Mouse (Mus musculus) cerebellum, adult 11 months (tissue): ENCODE results near the gene Cblb.
A peak's percentile ranks its signal among the peaks of the same experiment; 100 is the strongest.

ENCODE experiments used
- DNase-seq: peaks from one replicate; pipeline ENCODE4 v3.0.0; 2022

Gene Cblb

GRCm38 (mm10) chr16:52078758-52079474 is 47.9 kb downstream of the Cblb start:
- no peak for DNase-seq

- no peak for DNase-seq
Observed at GRCm38 (mm10) chr16:52079475-52079823, 48.4 kb downstream of the Cblb start.

DNA sequence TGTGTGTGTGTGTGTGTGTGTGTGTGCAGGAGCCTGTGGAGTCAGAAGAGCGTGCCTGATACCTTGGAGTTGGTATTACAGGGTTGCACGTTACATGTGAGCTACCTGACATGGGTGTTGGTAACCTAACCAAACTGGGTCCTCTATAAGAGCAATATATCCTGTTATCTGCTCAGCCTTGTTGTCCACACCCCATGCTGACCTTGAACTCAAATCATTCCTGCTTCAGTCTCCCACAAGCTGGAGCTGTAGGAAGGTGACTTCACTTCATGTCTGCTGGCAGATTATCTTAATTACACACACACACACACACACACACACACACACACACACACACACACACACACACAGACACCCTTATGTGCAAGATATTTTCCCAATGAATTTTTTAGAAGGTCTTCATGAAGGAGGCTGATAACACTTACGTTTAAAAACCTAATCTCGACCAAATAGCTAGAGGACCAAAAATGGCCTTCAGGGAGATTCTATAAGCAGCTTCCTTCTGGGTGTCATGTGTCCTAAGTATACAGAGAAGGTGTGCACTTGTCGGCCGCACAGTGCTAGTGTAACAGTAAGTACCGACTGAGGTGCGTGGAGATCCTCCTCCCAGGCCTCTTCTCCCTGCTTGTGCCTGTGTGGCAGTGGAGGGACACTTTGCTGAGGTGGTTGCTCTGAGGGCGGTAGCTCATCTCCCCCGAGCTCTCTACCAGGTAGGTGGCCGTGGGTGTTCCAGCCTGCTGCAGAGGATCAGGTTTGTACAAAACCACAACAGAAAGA is 49.8 kb downstream of the Cblb start:
- no peak for DNase-seq

DNA sequence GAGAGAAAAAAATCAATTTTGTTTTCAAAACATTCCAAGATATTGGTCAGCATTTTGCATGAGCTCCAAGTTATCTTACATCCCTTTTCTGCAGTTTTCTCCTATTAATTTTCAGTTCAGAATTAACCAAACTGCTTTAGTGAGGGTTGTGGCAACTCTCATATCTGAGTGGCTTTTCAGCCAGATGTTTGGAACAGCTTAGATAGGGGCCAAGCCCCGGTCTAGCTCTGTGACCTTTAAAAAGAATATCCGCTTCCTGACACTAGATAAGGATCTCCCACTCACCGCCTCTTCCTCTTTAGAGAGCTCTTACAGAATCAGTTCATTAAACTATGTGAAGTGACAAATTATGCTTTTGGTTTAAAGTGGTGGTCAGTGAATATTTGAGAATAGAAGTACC is 50.7 kb downstream of the Cblb start:
- DNase-seq, result no peak

DNA sequence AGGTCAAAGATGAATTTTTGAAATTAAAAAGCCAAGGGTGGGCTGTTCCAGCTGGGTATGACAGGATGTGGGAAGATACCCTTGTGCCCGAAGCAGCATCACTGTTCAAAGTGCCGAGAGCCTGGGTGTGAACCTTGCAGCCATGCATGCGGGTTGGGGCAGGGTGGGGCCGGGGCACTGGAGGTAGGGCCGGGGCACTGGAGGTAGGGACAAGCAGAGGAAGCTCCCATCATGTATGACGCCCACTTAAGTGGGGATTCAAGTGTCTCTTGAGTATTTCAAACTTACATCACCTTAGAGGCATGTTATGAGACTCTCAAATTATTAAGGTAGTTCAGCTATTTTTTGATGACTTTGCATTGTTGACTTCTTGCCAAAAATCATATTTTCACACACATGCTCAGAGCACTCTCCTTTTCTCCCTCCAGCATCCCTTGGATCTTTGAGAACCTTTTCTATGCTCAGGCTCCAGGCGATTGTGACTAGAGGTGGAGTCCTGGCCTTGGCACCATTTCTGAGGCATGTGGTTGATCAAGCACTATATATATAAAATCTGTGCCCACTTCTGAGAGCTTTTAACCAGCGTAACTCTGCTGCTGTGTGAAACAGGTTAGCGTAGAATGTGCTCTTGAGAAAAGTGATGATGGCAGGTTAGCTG is 55.9 kb downstream of the Cblb start:
- no peak for DNase-seq

DNA sequence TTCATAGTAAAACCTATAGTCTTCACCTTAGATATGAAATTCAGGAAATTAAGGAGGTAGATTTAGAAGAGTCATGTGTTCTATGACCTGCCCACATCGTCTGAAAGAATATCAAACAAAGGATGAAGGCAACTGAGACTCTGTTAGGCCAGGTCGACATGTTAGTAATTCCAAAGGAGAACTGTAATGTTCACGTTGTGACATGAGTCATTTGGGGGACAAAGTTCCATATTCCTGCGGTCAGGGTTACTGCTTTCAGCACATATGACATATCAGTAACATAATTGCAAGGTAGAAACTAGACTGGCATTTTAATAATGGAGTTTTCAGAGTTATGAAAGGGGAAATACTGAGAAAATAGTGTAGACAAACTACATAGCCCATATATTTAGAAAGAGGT is 58.3 kb downstream of the Cblb start:
- DNase-seq, result no peak

DNA sequence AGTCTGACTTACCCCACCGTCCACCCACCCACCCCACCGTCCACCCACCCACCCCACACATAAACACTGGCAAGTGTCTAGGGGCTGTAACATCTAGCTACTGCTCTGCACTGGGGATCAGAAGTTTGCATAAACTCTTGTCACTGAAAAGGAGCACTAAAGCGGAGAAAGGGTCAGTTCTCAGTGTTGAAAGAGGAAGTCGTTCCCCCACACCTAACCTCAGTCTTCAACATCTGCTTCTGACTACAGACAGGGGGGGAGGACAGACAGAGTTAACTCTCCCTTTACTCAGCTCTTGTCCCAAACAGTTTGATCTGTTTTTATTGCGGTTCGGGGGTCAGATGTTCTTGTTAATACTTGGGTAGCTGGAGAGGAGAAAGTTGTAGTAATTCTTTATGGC is 59.9 kb downstream of the Cblb start:
- DNase-seq, result no peak

- no peak for DNase-seq
Observed at GRCm38 (mm10) chr16:52093325-52094253, 62.6 kb downstream of the Cblb start.

- DNase-seq, result no peak
Observed at GRCm38 (mm10) chr16:52094735-52095459, 63.9 kb downstream of the Cblb start.

DNA sequence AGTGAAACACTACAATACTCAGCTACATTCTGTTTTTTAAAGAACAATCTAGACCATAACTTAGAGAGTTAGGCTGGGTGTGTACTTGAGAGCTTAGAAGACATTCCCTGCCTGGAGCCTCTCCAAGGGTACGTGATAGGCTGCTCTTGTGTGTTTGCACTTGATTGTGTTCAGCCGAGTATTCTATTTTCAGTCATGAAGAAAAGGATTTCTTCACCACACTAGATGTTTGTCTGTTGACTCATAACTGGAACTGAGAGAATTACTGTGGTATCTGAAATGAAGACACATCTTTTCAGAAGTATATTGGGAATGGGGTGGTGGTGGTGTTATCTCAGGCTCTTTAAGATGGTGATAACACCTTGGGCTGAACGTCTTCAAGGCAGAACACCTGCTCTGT is 64.6 kb downstream of the Cblb start:
- DNase-seq, result no peak

DNA sequence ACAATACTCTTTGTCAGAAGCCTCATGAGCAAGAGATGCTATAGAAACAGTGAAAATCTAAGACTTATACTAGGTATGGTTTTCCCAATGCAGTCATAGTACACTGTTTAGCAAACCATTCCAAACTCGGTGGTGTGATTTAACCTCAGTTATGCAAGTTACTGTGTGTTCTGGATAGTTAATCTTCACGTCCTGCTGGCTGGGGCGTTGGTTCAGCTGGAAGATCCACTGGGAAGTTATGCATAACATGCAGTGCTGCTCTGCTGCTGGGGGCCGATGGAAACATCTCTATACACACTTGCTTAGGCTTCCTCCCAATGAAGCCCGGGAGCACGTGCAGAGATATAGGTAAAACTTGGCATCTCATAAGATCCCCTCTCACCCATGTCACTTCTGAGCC is 69.4 kb downstream of the Cblb start:
- no peak for DNase-seq

GRCm38 (mm10) chr16:52104608-52105007 is 73.6 kb downstream of the Cblb start:
- no peak for DNase-seq

- DNase-seq, result no peak
Observed at GRCm38 (mm10) chr16:52107836-52108235, 76.8 kb downstream of the Cblb start.

- DNase-seq, result no peak
Observed at GRCm38 (mm10) chr16:52114473-52114872, 83.4 kb downstream of the Cblb start.

GRCm38 (mm10) chr16:52119003-52119402 is 88.0 kb downstream of the Cblb start:
- DNase-seq, result no peak

GRCm38 (mm10) chr16:52124974-52125373 is 93.9 kb downstream of the Cblb start:
- DNase-seq, result no peak

GRCm38 (mm10) chr16:52125896-52126295 is 94.9 kb downstream of the Cblb start:
- DNase-seq, result no peak

DNA sequence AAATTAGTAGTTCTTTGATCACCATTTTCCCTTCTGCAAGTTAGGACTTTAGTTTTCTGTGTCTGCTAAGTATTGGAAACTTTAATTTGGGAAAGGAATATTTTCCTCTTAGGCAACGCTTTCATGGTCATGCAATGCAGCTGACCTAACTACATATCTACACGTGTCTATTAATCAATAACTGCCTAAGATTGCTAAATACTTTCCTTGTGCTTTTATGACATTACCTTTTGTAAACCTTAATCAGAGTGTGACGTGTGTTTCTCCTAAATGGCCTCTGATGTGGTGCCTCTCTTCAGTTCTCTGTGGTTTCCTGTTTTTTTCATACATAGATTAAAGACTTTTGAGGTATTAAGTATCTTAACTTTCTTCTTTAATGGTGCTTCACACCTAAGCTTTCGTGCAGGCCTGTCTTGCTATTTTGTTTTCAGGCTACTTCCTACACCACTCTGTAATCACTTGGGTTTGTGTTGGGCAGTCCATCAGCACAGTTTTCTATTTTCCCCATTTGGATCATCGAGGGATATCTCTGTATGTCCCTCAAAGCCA is 98.4 kb downstream of the Cblb start:
- no peak for DNase-seq

- no peak for DNase-seq
Observed at GRCm38 (mm10) chr16:52132808-52133490, 101.9 kb downstream of the Cblb start.

DNA sequence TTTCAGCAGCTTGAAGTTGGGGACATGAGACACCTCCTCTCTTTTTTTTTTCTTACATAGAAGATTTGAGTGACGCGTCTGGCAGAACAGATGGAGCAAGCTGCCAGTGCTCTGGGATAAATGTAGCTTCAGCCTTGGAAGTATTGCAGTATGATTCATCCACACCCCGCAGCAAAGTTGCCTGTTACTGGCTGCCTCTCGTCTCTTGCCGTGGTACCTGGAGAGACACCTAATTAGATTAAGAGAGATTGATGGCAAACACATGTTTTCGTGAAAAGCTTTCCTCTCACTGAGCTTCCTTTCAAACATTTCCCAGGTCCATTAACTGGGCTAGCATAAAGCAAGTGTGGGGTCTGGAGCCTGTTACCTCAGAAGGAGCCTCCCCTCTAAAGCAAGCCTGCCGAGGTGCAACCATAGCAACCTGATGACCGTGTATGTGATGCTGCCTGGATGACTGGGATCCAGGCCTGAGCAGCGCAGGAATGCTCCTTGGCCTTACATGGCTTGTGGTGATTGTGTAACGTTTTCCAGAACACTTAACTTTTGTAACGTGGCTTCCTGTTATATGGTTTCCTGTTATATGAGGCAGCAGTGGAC is 103.7 kb downstream of the Cblb start:
- peak; percentile 21 for DNase-seq
